Mouse (Mus musculus): ENCODE data around the gene Adat1. TPM values are rescaled to one million over a fixed set of nuclear protein-coding genes. Genes with fewer than 3 reads are reported as not detected.
"Not testable (repeated sequence)": the region's sequence is repeated elsewhere in the genome, so short reads cannot be mapped to it uniquely, and the experiment has no call there.

The Adat1 gene
- polyA plus RNA-seq, 1 experiment, result 5.9 TPM

- DNase-seq (ENCODE audit: low spot score), result not testable (repeated sequence)
These were observed 53.8 kb downstream of the Adat1 start for GRCm38 (mm10) chr8:111938076-111938985.

GRCm38 (mm10) chr8:111937184-111937583 lies 54.9 kb downstream of the Adat1 start:
- no peak for DNase-seq (ENCODE audit: low spot score)

GRCm38 (mm10) chr8:111934201-111934600 lies 57.9 kb downstream of the Adat1 start:
- no peak for DNase-seq (ENCODE audit: low spot score)

GRCm38 (mm10) chr8:111933348-111934076 lies 58.6 kb downstream of the Adat1 start, which contains the start of gene Tmem231:
TSS of gene Tmem231 (minus strand) at chr8:111933881.
- DNase-seq (ENCODE audit: low spot score), result peak; percentile 70

DNA sequence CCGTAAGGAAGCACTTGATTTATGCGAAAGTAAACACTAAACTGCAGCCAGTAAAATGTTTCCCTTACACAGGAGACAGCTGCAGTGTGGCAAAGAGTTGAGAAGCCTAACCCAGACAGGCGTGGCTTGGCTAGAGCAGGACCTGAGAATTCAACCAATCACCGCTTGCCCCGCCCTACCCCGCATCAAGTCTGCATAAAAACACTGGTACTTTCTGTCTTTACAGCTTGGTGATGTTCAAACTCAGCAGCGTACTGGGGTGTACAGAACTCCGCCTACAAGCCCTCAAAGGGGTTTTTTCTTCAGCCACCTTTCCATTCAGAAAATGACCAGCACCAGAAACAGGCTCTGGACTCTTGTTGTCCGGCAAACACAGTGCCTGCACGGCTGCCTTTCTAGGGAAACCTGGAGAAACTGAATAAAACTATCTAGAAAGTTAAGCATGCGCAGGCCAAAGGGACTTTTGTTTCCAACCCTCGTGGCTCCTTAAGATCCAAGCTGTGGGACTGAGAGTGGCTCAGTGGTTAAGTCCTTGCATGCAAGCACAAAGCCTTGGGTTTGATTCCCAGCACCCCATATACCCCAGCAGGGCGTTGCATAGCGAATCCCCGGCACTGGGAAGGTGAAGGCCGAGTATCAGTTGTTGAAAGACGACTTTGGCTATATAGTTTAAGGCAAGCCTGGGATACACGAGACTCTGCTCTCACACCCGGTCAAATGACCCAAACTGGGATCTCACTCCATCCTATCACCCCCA lies 59.3 kb downstream of the Adat1 start:
- no peak for DNase-seq (ENCODE audit: low spot score)

DNA sequence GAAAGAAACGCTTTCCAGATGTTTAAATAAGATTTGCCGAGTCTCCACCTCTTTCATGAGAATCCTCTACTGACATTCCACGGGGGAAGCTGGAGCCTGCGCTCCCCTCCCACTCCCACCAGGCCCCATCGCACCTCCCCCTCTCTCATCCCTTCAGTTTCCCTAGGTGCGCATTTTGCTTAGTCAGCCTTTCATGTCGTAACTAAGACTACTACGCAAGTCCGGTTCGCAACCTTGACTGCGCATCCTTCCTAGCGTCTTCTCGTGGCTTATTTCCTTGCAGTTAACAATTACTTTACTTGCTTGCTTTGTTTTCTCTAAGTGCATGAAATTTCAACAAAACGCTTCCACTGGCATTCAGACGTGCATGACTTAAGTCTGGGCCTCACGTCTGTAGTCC lies 60.4 kb downstream of the Adat1 start:
- no peak for DNase-seq (ENCODE audit: low spot score)

DNA sequence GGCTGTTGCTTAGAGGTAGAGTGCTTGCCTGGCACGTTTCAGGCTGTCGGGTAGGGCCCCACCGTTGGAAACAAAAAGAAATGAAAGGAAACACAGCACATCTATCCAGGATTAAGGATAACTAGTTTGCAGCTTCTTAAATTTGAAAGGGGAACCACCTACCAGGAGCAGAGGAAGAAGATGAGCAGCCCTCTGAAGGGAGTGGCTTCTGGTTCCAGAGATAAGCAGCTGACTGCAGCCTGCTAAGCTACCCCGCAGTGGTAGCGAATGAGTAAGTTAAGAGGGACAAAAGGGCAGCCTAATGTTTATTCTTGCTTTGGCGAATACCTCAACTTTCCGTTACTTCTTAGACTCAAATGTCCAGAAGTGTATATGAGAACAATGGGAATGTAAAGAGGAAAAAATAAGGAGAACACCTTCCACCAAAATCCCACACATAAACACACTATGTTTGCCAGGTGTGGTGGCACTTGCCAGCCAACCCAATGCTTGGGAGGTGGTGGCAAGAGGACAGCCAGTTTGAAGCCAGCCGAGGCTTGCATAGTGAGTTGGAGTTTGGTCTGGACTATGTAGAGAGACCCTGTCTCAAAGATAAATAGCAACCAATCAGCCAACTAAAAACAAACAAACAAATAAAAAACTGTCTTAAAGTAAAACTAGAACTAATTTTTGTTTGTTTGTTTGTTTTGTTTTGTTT lies 62.3 kb downstream of the Adat1 start:
- no peak for DNase-seq (ENCODE audit: low spot score)

DNA sequence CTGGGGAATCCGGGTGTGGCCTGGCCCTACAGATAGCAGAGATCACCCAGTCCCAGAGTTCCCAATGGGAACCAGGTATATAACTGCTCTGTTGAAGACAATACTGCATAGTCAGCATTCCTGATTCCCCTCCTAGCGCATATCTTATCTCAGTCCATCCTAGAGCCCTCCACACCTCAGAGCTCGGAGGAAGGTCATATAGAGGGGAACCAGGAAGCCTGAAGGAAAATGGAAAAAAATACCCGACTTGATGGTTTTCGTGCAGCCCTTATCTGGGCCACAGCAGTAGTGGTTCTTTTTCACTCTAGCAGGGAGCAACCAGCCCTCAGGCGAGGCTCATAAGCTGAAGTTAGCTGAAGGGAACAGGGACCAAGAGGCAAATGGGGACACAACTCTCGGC lies 67.1 kb downstream of the Adat1 start:
- no peak for DNase-seq (ENCODE audit: low spot score)

- DNase-seq (ENCODE audit: low spot score), result no peak
These were observed 68.7 kb downstream of the Adat1 start for GRCm38 (mm10) chr8:111923383-111923804.

DNA sequence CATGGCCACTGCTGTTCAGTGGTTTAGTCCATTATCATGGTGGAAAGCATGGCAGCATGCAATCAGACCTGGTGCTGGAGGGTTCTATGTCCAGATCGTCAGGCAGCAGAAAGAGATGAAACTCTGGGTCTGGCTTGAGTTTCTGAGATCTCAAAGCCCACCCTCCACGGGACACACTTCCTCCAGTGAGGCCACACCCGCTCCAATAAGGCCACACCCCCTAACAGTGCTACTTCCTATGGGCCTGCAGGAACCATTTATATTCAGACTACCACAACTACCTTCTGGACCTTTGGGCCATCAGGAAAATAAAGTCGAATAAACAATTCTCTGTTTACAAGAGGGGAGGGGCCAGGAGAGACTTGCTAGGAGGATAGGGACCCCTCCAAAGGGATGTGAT lies 71.1 kb downstream of the Adat1 start:
- no peak for DNase-seq (ENCODE audit: low spot score)

- DNase-seq (ENCODE audit: low spot score), result no peak
These were observed 72.4 kb downstream of the Adat1 start for GRCm38 (mm10) chr8:111919663-111920062.

Other genes starting within 250 kb of the Adat1 start
- gene Bcar1, start 248.5 kb downstream of the Adat1 start, polyA plus RNA-seq (2012; rRNA removed), result 40.1 and 42.5 TPM in 2 replicates
- 58.5 and 65.5 TPM in 2 replicates for gene Cfdp1, start 138.0 kb downstream of the Adat1 start, polyA plus RNA-seq (2012; rRNA removed)
- 9.1 and 9.6 TPM in 2 replicates for gene Tmem170, start 115.6 kb downstream of the Adat1 start, polyA plus RNA-seq (2012; rRNA removed)
- 0.10 and 0.25 TPM in 2 replicates for gene Chst5, start 81.9 kb downstream of the Adat1 start, polyA plus RNA-seq (2012; rRNA removed)
- gene Tmem231, start 58.4 kb downstream of the Adat1 start, polyA plus RNA-seq (2012; rRNA removed), result 8.1 and 9.2 TPM in 2 replicates
- gene Gabarapl2, start 51.6 kb downstream of the Adat1 start, polyA plus RNA-seq (2012; rRNA removed), result 94.5 and 112 TPM in 2 replicates
- 65.4 and 82.7 TPM in 2 replicates for gene Kars, start 19.0 kb upstream of the Adat1 start, polyA plus RNA-seq (2012; rRNA removed)
- gene Terf2ip, start 19.1 kb upstream of the Adat1 start, polyA plus RNA-seq (2012; rRNA removed), result 13.9 and 15.9 TPM in 2 replicates
- gene Gm6793, start 22.7 kb upstream of the Adat1 start, polyA plus RNA-seq (2012; rRNA removed), result 0.19 TPM in 1 of 2 replicates, not detected in the other

All from urinary bladder, adult 2 months (tissue).